Mouse (Mus musculus) MEL (cell line): ENCODE measurements around the gene Grk4.
A peak's percentile ranks its signal among the peaks of the same experiment; 100 is the strongest.

Source experiments
- CHD1 ChIP-seq: IDR thresholded peaks from 2 replicates; pipeline ENCODE4 v1.6.1; 2012; ENCODE audit warnings: low read depth, mild to moderate bottlenecking, inconsistent platforms, low read length, improper control_type of control experiment
- CHD2 ChIP-seq: IDR thresholded peaks from 2 replicates; pipeline ENCODE4 v1.6.1; 2011; ENCODE audit warnings: low read length, improper control_type of control experiment
- CTCF ChIP-seq, 3 experiments: IDR thresholded peaks in 2 of 3; conservative IDR thresholded peaks in 1 of 3; 2 replicates each; pipeline ENCODE4 v1.5.1; 2011 to 2012; ENCODE audit warnings: low read length in 3 of 3, low read depth in 2 of 3, mild to moderate bottlenecking in 2 of 3, improper control_type of control experiment in 1 of 3, inconsistent platforms in 1 of 3, mixed read lengths in 1 of 3, moderate library complexity in 1 of 3; ENCODE audit not compliant: control insufficient read depth in 1 of 3, insufficient read depth in 1 of 3, poor library complexity in 1 of 3, severe bottlenecking in 1 of 3
- ELF1 ChIP-seq: IDR thresholded peaks from 2 replicates; pipeline ENCODE4 v1.6.1; 2014; ENCODE audit warnings: low read depth, mild to moderate bottlenecking, inconsistent platforms, low read length, improper control_type of control experiment, moderate library complexity
- EP300 ChIP-seq, 2 experiments: IDR thresholded peaks; 2 replicates each; pipeline ENCODE4 v1.6.1; 2011; ENCODE audit warnings: improper control_type of control experiment in 2 of 2, low read length in 2 of 2, low read depth in 1 of 2, mild to moderate bottlenecking in 1 of 2
- GATA1 ChIP-seq: IDR thresholded peaks from 2 replicates; pipeline ENCODE4 v1.6.1; 2011; ENCODE audit warnings: low read depth, low read length, improper control_type of control experiment
- MAFK ChIP-seq: IDR thresholded peaks from 2 replicates; pipeline ENCODE4 v1.6.1; 2011; ENCODE audit warnings: low read depth, mild to moderate bottlenecking, low read length, improper control_type of control experiment, borderline replicate concordance
- MAZ ChIP-seq: IDR thresholded peaks from 2 replicates; pipeline ENCODE4 v1.6.1; 2012; ENCODE audit warnings: low read depth, mild to moderate bottlenecking, inconsistent platforms, low read length, improper control_type of control experiment
- NELFE ChIP-seq: IDR thresholded peaks from 2 replicates; pipeline ENCODE4 v1.6.1; 2011; ENCODE audit warnings: low read depth, low read length, improper control_type of control experiment
- POLR2A ChIP-seq, 2 experiments: IDR thresholded peaks; 2 replicates each; pipeline ENCODE4 v1.6.1; 2011 to 2012; ENCODE audit warnings: low read length in 2 of 2, mild to moderate bottlenecking in 2 of 2, control low read depth in 1 of 2, improper control_type of control experiment in 1 of 2, low read depth in 1 of 2, moderate library complexity in 1 of 2; ENCODE audit not compliant: control insufficient read depth in 1 of 2, insufficient read depth in 1 of 2, poor library complexity in 1 of 2
- SMC3 ChIP-seq: IDR thresholded peaks from 2 replicates; pipeline ENCODE4 v1.6.1; 2011; ENCODE audit warnings: low read depth, low read length, improper control_type of control experiment
- TAL1 ChIP-seq: IDR thresholded peaks from 2 replicates; pipeline ENCODE4 v1.6.1; 2012; ENCODE audit warnings: mild to moderate bottlenecking, inconsistent platforms, low read length, moderate library complexity, mixed read lengths
- TBP ChIP-seq: IDR thresholded peaks from 2 replicates; pipeline ENCODE4 v1.8.0; 2011; ENCODE audit warnings: low read depth, low read length, improper control_type of control experiment
- ZKSCAN1 ChIP-seq: IDR thresholded peaks from 2 replicates; pipeline ENCODE4 v1.6.1; 2012; ENCODE audit warnings: low read depth, mild to moderate bottlenecking, inconsistent platforms, low read length, improper control_type of control experiment, moderate library complexity

DNA sequence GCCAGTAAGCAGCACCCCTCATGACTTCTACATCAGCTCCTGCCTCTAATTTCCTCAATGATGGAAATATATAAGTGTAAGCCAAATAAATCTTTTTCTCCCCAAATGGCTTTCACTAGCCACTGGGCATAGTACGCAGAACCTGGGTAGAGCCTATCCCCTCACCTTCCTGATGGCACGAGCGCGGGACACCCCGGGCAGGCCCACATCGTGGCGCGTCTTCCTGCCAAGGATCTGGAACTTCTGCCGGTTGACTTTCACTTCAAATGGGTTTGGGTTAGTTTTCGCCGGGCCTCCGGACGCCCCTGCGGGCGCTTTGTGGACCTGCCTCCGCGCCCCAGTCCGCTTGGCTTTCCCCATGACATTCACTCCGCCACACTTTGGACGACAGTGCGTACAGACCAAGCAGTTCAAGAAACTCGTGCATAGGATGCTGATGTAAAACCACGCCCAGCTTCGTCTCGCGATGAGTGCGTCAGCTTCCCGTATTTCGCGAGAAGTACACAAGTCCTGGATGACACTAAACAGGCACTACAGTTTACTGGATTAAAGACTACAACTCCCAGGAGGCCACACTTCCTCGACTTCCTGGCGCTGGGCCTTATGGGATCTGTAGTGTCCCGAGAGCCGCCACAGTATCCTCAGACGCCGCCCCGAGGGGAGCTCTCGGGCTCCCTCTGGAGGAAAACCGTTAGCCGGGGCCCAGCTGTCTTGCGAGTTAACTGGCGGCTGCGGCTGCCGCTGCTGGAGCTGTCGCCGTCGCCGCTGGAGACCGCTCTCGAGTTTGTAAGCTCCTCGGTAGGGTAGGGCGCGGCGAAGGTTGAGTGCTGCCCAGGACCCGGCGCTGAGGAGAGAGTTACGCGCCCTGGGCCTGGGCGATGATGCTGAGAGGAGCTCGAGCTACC lies at the start of gene Grk4, which contains the start of gene Nop14:
- TF ChIP-seq POLR2A (IDR thresholded peaks at IDR 0.05; ENCODE audit: control insufficient read depth in 1 of 2, insufficient read depth in 1 of 2, low read depth in 1 of 2, low read length in 2 of 2, poor library complexity in 1 of 2) (peak; percentile 94 to 100), CTCF (IDR thresholded peaks at IDR 0.05 in 2 of 3, conservative IDR thresholded peaks at IDR 0.05 in 1 of 3; ENCODE audit: control insufficient read depth in 1 of 3, insufficient read depth in 1 of 3, low read depth in 2 of 3, low read length in 3 of 3, poor library complexity in 1 of 3, severe bottlenecking in 1 of 3) (peak; percentile 86 to 99 (median 94)), MAFK (no peak), NELFE (peak; percentile 100), CHD2 (peak; percentile 98), ZKSCAN1 (no peak), CHD1 (no peak), SMC3 (peak; percentile 67), TAL1 (no peak), EP300 (IDR thresholded peaks at IDR 0.05; ENCODE audit: low read depth in 1 of 2, low read length in 2 of 2) (no peak), GATA1 (peak; percentile 37; the same call in 1 of the 2 replicates), TBP (peak; percentile 97), ELF1 (peak; percentile 99), MAZ (no peak)
